Mouse (Mus musculus) limb, embryonic 14.5 days (tissue): ENCODE results near the gene Cyct. TPM values are rescaled to one million over a fixed set of nuclear protein-coding genes. Genes with fewer than 3 reads are reported as not detected.

Experiments used
- ATAC-seq: fragments of 200-750 bp; cut with Nextera tagmentation; 2 replicates; pipeline ENCODE4 v1.8.0; 2017; ENCODE audit warnings: low read depth, moderate number of reproducible peaks, moderate TSS enrichment; ENCODE audit not compliant: low FRiP score
- DNase-seq: peaks from one replicate; pipeline ENCODE4 v3.0.0-alpha.2; 2015; ENCODE audit warnings: low spot score
- H3K27ac ChIP-seq: fragments of 300-500 bp; sonication (generic); replicated peaks from 2 replicates; pipeline ENCODE4 v1.5.1; 2014; ENCODE audit warnings: low read depth, mild to moderate bottlenecking, low read length, moderate library complexity, mixed read lengths
- H3K27me3 ChIP-seq: fragments of 300-500 bp; sonication (generic); 2 replicates; pipeline ENCODE4 v1.6.1; 2014; ENCODE audit warnings: low read length, mixed read lengths; ENCODE audit not compliant: control insufficient read depth, insufficient read depth
- H3K36me3 ChIP-seq: fragments of 300-500 bp; sonication (generic); 2 replicates; pipeline ENCODE4 v1.6.1; 2014; ENCODE audit warnings: mild to moderate bottlenecking, low read length, moderate library complexity, mixed read lengths; ENCODE audit not compliant: control insufficient read depth, insufficient read depth
- H3K4me1 ChIP-seq: fragments of 300-500 bp; sonication (generic); 2 replicates; pipeline ENCODE4 v1.6.1; 2014; ENCODE audit warnings: antibody characterized with exemption, low read length, mixed read lengths; ENCODE audit not compliant: control insufficient read depth, insufficient read depth
- H3K4me2 ChIP-seq: fragments of 300-500 bp; sonication (generic); replicated peaks from 2 replicates; pipeline ENCODE4 v1.6.1; 2014; ENCODE audit warnings: low read depth, mild to moderate bottlenecking, low read length, moderate library complexity; ENCODE audit not compliant: severe bottlenecking
- H3K4me3 ChIP-seq: fragments of 300-500 bp; sonication (generic); replicated peaks from 2 replicates; pipeline ENCODE4 v1.5.1; 2014; ENCODE audit warnings: low read length
- H3K9ac ChIP-seq: fragments of 300-500 bp; sonication (generic); 2 replicates; pipeline ENCODE4 v1.6.1; 2014; ENCODE audit warnings: mild to moderate bottlenecking, low read depth, low read length, moderate library complexity; ENCODE audit not compliant: severe bottlenecking
- H3K9me3 ChIP-seq: fragments of 300-500 bp; sonication (generic); 2 replicates; pipeline ENCODE4 v1.6.1; 2016; ENCODE audit warnings: low read length; ENCODE audit not compliant: control insufficient read depth
- POLR2A ChIP-seq: fragments of 200-500 bp; IDR thresholded peaks from 2 replicates; pipeline ENCODE4 v1.8.0; 2012; ENCODE audit warnings: inconsistent platforms, mild to moderate bottlenecking, moderate library complexity, borderline replicate concordance; ENCODE audit not compliant: insufficient read depth, insufficient read length; ENCODE audit errors: extremely low read depth
- WGBS: fragments of 180-500 bp; shearing (Covaris S2); extraction: QIAGEN DNeasy Blood & Tissue Kit; methylation state at CpG from one replicate; pipeline ENCODE4 v1.1.7; 2014; 5-methylcytosine and 5-hydroxymethylcytosine counted together
- microRNA-seq: library from miRNA; unstranded; fragments of <30 nt; microRNA quantifications from one replicate; pipeline ENCODE4, GENCODE M21; 2016
- polyA plus RNA-seq, 2 experiments: library from polyadenylated mRNA; depleted of rRNA in 1 of 2; stranded (reverse) in 1 of 2; unstranded in 1 of 2; fragments of >200 nt; fragmentation: Nextera tagmentation in 1 of 2; extraction: Ambion mirVana in 1 of 2; gene quantifications; 2 replicates each; pipeline versions ENCODE4 v1.2.1 to v1.2.3; 2012 to 2014

Gene Cyct
- polyA plus RNA-seq, 2 experiments, result 0.14 to 0.30 TPM

DNA sequence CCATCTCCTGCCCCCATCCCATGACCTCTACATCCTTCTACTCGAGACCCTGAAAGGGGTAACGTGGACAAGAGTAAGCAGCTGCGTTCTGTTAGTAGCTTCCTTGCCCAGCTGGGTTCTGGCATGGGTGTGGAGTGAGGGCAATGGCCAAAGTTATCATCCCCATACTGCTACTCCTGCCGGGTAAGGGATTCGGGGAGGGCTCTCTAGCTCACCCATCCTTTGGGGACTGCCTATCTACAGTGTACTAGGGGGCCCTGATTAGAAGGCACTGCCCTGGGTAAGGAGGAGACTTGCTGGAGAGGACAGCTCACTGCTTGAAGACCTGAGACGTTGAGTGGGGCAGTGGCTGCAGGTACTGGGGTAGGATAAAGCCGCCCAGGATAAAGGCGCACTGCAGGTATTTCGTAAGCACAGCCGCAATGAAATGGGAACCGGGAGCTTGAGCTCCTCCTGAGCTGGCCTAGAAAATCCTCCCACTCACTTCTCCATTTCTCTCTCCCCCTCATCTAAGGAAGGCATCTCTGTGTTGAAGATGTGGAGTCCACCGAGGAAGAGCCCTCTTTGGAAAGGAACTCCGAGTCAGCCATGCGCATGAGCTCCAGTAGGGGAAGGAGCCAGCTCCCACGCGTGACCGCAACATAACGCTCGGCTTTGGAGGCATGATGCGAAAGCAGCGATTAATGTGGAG, 36.9 kb downstream of the Cyct start:
- no peaks in the 10 kb centered on the region for H3K9me3 ChIP-seq
- no peaks in the 10 kb centered on the region for H3K36me3 ChIP-seq
- no peak for TF ChIP-seq POLR2A
- no peaks in the 10 kb centered on the region; the same call in 1 of the 2 replicates for H3K4me1 ChIP-seq
- DNase-seq (no peak), ATAC-seq (no peak)
- H3K4me2 ChIP-seq, result no peak overlapping the region
- H3K9ac ChIP-seq, result no peak overlapping the region
- no peaks in the 10 kb centered on the region for H3K27me3 ChIP-seq
- no peak overlapping the region for H3K4me3 ChIP-seq
- 83% methylated on average over 21 of the region's 21 CpGs for WGBS
- H3K27ac ChIP-seq, result no peak overlapping the region

DNA sequence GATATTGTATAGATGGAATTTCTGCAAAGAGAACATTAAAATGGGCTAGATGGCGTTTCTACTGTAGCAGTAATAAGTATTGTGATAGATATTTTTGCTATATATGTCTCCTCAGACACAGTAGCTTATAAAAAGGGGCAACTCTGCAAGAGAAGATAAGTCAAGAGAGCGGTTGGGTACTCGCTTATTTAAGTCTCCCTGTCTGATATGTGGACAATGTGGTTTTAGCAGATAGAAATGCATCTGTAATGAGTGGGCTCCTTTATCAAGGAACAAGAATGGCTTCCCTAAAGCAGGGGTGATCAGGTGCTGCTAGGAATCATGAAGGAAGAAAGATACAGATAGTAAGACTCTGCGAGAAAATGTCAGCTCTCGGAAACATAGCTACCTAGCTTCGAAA, 39.9 kb downstream of the Cyct start:
- 79% methylated on average over 6 of the region's 6 CpGs for WGBS
- Histone ChIP-seq H3K4me3 (no peak overlapping the region), H3K4me1 (no peaks in the 10 kb centered on the region; the same call in 1 of the 2 replicates), H3K36me3 (no peaks in the 10 kb centered on the region), H3K9me3 (no peaks in the 10 kb centered on the region), H3K4me2 (no peak overlapping the region), H3K27me3 (no peaks in the 10 kb centered on the region), H3K27ac (no peak overlapping the region), H3K9ac (no peak overlapping the region)
- ATAC-seq, result no peak
- DNase-seq, result no peak
- no peak for TF ChIP-seq POLR2A

GRCm38 (mm10) chr2:76319231-76319630, 41.0 kb downstream of the Cyct start:
- H3K4me2 ChIP-seq, result no peak overlapping the region

More at GRCm38 (mm10) chr2:76319231-76319630, 41.0 kb downstream of the Cyct start:
- no peak for ATAC-seq
- no peak overlapping the region for H3K4me3 ChIP-seq
- H3K27ac ChIP-seq, result no peak overlapping the region
- WGBS, result 87% methylated on average over 6 of the region's 6 CpGs
- DNase-seq, result no peak
- H3K36me3 ChIP-seq, result no peaks in the 10 kb centered on the region
- no peaks in the 10 kb centered on the region for H3K27me3 ChIP-seq
- no peak for TF ChIP-seq POLR2A
- H3K9me3 ChIP-seq, result no peaks in the 10 kb centered on the region
- H3K9ac ChIP-seq, result no peak overlapping the region
- H3K4me1 ChIP-seq, result no peaks in the 10 kb centered on the region

Small RNAs within 50 kb of the gene (microRNA-seq; reads per million reads assigned to microRNA genes)
- not detected for gene Gm44337

Other genes with a start within 250 kb of the Cyct start
- gene Pde11a, start 21.7 kb downstream of the Cyct start, polyA plus RNA-seq (2012; rRNA removed), result 0.58 and 0.72 TPM in 2 replicates
- gene Pde11a, start 21.7 kb downstream of the Cyct start, polyA plus RNA-seq (2014; fragmentation: Nextera tagmentation; extraction: Ambion mirVana), result 0.33 and 1.1 TPM in 2 replicates
- gene Rbm45, start 9.5 kb upstream of the Cyct start, polyA plus RNA-seq (2012; rRNA removed), result 24.9 and 31.2 TPM in 2 replicates
- gene Rbm45, start 9.5 kb upstream of the Cyct start, polyA plus RNA-seq (2014; fragmentation: Nextera tagmentation; extraction: Ambion mirVana), result 14.8 and 16.8 TPM in 2 replicates
- 8.9 and 11.3 TPM in 2 replicates for gene Osbpl6, start 46.1 kb upstream of the Cyct start, polyA plus RNA-seq (2012; rRNA removed)
- 11.5 and 15.1 TPM in 2 replicates for gene Osbpl6, start 46.1 kb upstream of the Cyct start, polyA plus RNA-seq (2014; fragmentation: Nextera tagmentation; extraction: Ambion mirVana)